Mouse (Mus musculus) limb, embryonic 11.5 days (tissue): Measurements from ENCODE around the gene Ip6k3. TPM values are rescaled to one million over a fixed set of nuclear protein-coding genes. Genes with fewer than 3 reads are reported as not detected.

ENCODE experiments used
- ATAC-seq: fragments of 200-750 bp; cut with Nextera tagmentation; 2 replicates; pipeline ENCODE4 v1.8.0; 2017; ENCODE audit warnings: low read depth; ENCODE audit not compliant: insufficient number of reproducible peaks, low FRiP score, low TSS enrichment
- DNase-seq: peaks from one replicate; pipeline ENCODE4 v3.0.0-alpha.2; 2015; ENCODE audit warnings: low spot score
- H3K27ac ChIP-seq: fragments of 300-500 bp; sonication (generic); replicated peaks from 2 replicates; pipeline ENCODE4 v1.5.1; 2014; ENCODE audit warnings: low read depth, mild to moderate bottlenecking, low read length
- H3K27me3 ChIP-seq: fragments of 300-500 bp; sonication (generic); 2 replicates; pipeline ENCODE4 v1.6.1; 2014; ENCODE audit warnings: mild to moderate bottlenecking, low read length, mixed read lengths; ENCODE audit not compliant: control insufficient read depth, insufficient read depth
- H3K36me3 ChIP-seq: fragments of 300-500 bp; sonication (generic); 2 replicates; pipeline ENCODE4 v1.6.1; 2014; ENCODE audit warnings: mild to moderate bottlenecking, low read length, moderate library complexity, mixed read lengths; ENCODE audit not compliant: control insufficient read depth, insufficient read depth
- H3K4me1 ChIP-seq: fragments of 300-500 bp; sonication (generic); 2 replicates; pipeline ENCODE4 v1.6.1; 2014; ENCODE audit warnings: low read length, mixed read lengths; ENCODE audit not compliant: control insufficient read depth, insufficient read depth
- H3K4me2 ChIP-seq: fragments of 300-500 bp; sonication (generic); 2 replicates; pipeline ENCODE4 v1.6.1; 2014; ENCODE audit warnings: low read depth, mild to moderate bottlenecking, moderate library complexity; ENCODE audit not compliant: severe bottlenecking
- H3K4me3 ChIP-seq: fragments of 300-500 bp; sonication (generic); 2 replicates; pipeline ENCODE4 v1.5.1; 2014; ENCODE audit warnings: low read depth, low read length
- H3K9ac ChIP-seq: fragments of 300-500 bp; sonication (generic); 2 replicates; pipeline ENCODE4 v1.6.1; 2014; ENCODE audit warnings: mild to moderate bottlenecking, low read length
- H3K9me3 ChIP-seq: fragments of 300-500 bp; sonication (generic); 2 replicates; pipeline ENCODE4 v1.6.1; 2016; ENCODE audit warnings: low read length; ENCODE audit not compliant: control insufficient read depth
- WGBS: fragments of 180-500 bp; shearing (Covaris S2); extraction: QIAGEN DNeasy Blood & Tissue Kit; methylation state at CpG from one replicate; pipeline ENCODE4 v1.1.7; 2014; 5-methylcytosine and 5-hydroxymethylcytosine counted together
- polyA plus RNA-seq: library from polyadenylated mRNA; unstranded; fragments of >200 nt; fragmentation: Nextera tagmentation; extraction: Ambion mirVana; gene quantifications from 2 replicates; pipeline ENCODE4 v1.2.1, GENCODE M21; 2014

The Ip6k3 gene
- polyA plus RNA-seq = 0.13 and 0.20 TPM in 2 replicates

DNA sequence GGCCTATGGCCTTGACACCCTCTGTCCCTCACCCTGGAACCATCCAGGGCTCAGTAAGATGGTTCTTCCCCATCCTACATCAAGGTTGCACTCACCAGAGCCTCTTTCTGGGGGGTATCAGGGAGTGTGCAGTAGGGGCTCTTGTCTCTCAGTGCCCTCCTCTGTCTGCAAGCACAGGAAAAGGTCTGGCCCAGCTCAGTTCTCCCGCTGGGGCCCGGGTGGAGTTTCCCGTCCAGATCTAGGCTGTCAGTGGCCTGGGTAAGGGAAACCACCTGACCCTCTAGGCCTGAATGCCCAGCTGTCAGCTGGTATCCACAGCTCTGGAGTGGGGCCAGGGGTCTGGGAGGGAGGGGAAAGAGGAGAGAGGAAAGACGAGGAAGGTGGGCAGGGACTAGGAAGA lies at the start of gene Ip6k3:
Ip6k3 (minus strand) TSS at position 251 of the 400 bp plus-strand sequence.
- no peak within 1 kb of the TSS for H3K4me3 ChIP-seq
- ATAC-seq (no peak), DNase-seq (no peak)
- 74% methylated on average over 4 of the region's 4 CpGs for WGBS
- peaks cover 11% of the 10 kb centered on the region for H3K4me1 ChIP-seq
- H3K36me3 ChIP-seq = no peaks in the 10 kb centered on the region
- no peak within 1 kb of the TSS for H3K4me2 ChIP-seq
- H3K9ac ChIP-seq = no peak within 1 kb of the TSS
- no peaks in the 10 kb centered on the region for H3K27me3 ChIP-seq
- H3K9me3 ChIP-seq = no peaks in the 10 kb centered on the region
- H3K27ac ChIP-seq = no peak within 1 kb of the TSS

DNA sequence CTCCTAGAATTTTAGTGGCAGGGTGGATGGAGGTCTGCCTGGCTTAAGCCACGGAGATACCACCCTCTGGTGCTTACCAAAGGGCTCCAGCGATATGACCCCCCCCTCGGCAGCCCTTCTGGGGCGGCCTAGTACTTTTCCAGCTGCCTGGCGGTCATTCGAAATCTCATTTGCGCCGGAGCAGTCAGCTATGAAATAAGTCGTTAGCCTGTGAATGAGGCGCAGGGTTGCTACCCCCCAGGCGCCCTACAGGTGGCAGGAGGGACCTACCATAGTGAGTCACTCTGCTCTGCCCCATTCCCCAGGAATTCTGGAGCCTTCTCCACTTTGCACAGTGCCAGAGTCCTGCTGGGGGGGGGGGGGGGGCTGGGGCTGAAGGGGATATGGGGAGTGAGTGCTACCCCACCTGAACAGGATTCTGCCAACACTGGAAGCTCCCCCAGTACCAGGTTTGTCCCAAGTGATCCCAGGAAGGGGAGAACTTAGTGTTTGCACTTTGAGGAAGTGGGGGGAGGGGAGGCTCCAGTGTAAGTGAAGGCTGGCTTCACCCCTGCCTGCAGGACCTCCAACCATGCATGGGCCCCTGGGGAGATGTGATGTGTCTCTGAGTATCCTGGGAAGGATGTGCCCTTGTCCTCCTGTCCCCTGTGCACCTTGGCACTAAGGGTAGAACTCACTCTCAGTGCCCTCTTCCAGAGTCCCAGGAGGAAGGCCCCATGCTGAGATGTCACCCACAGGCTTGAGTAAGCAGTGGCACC lies 45.4 kb upstream of the Ip6k3 start:
- H3K4me3 ChIP-seq = no peak overlapping the region
- DNase-seq (peak; percentile 75), ATAC-seq (no peak; the same call in 1 of the 2 replicates)
- no peaks in the 10 kb centered on the region for H3K27me3 ChIP-seq
- H3K4me2 ChIP-seq = no peak overlapping the region
- 7% methylated on average over 11 of the region's 11 CpGs for WGBS
- no peaks in the 10 kb centered on the region for H3K36me3 ChIP-seq
- no peaks in the 10 kb centered on the region; the same call in 1 of the 2 replicates for H3K9me3 ChIP-seq
- peaks cover 12% of the 10 kb centered on the region for H3K4me1 ChIP-seq
- no peak overlapping the region for H3K9ac ChIP-seq
- no peak overlapping the region for H3K27ac ChIP-seq

DNA sequence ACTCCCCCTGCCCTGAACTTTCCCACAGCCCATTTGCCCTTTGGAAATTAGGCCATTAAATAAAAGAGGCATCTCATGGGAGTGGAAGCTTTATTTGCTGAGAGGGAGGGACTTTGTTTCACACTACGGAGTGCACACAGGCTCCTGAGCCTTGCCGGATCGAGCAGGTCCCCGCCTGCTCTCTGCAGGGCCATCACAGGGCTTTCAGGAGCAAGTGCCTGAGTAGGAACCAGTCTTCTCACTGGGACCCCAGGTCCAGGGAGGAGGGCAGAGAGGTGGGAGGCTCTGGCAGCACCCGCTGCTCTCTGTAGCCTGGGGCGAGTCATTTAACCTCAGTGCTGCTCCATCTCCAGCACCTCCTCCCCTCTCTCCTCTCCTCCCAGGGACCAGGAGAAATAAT lies 44.4 kb upstream of the Ip6k3 start:
- Histone ChIP-seq H3K4me3 (no peak overlapping the region), H3K4me1 (peaks cover 20% of the 10 kb centered on the region), H3K9ac (no peak overlapping the region), H3K9me3 (no peaks in the 10 kb centered on the region; the same call in 1 of the 2 replicates), H3K27me3 (no peaks in the 10 kb centered on the region), H3K27ac (no peak overlapping the region), H3K36me3 (no peaks in the 10 kb centered on the region), H3K4me2 (no peak overlapping the region)
- WGBS = 29% methylated on average over 6 of the region's 6 CpGs
- no peak for DNase-seq
- no peak for ATAC-seq

DNA sequence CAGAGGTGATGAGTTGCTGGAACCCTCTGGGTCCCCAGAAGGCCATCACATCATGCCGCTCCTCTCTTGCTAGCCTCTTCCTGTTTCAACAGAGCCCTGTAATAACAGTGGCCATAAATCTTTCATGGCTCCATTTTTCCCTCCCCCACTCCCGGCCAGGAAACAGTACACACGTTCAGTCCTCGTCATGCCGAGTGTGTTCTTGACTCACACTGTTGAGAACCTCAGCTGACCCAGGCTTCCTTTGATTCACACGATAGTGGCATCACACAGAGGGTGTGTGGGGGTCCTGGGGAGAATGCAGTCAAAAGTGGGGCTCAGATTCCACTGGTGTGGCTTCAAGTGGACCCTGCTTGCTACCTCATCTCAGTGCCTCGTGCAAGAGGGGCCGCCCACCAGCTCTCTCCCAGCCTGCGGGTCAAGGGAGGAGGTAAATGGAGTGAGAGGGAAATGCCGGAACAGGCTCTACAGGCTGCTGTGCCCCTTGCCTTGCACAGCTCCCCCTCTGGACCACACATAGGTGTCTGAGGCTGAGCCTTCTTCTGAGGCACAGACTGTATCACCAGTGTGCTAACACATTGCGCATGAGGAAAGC lies 39.6 kb upstream of the Ip6k3 start:
- H3K4me3 ChIP-seq = no peak overlapping the region
- H3K27ac ChIP-seq = 0 out of 2 replicates have a peak overlapping the region, but pooled peaks have one; percentile 30
- peaks cover 36% of the 10 kb centered on the region for H3K4me1 ChIP-seq
- no peaks in the 10 kb centered on the region for H3K36me3 ChIP-seq
- H3K27me3 ChIP-seq = no peaks in the 10 kb centered on the region
- H3K4me2 ChIP-seq = no peak overlapping the region
- ATAC-seq = no peak; the same call in 1 of the 2 replicates
- H3K9me3 ChIP-seq = no peaks in the 10 kb centered on the region
- 16% methylated on average over 11 of the region's 11 CpGs for WGBS
- DNase-seq = peak; percentile 68
- H3K9ac ChIP-seq = peak overlapping the region; percentile 49; the same call in 1 of the 2 replicates

DNA sequence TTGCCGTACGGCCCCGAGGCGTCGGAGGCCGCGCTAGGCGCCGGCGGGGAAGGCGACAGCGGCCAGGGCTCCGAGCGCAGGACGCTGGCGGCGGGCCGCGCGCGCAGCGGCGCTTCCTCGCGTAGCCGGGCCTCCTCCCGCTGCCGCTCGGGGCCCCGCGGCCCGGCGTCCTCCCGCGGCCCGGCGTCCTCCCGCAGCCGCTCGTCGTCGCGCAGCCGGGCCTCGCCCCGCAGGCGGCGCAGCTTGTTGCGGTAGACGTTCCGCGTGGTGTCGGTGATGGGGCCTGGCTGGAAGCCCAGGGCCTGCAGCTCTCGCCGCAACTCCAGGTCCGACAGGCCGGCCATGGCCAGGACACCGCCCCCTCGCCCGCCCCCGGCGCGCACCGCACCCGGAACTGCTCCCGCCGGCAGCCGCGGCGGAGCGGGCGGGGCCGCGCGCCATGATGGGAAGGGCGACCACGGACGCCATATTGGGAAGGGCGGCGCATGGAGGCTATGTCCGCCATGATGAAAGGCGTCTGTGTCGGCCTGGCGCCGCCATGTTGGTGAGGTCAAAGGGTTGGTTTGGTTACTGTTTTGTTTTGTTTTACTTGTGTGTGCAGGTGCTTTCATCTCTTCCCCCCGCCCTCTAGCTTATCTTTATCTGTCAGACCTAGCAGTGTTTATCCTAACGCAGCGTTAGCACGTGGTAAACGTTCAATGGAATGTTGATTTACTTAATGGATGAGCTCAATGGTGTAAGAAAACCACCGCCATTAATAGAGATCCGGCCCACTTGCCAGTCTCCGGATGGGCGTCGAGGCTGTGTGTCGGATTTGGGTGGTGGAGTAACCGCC lies 36.7 kb upstream of the Ip6k3 start, which contains the start of gene Lemd2:
Lemd2 (minus strand) TSS at position 395 of the 835 bp plus-strand sequence.
- peak; percentile 96 for DNase-seq
- peak within 1 kb of the TSS; percentile 93 for H3K4me2 ChIP-seq
- H3K27me3 ChIP-seq = no peaks in the 10 kb centered on the region
- peak within 1 kb of the TSS; percentile 89 for H3K4me3 ChIP-seq
- H3K9ac ChIP-seq = peak within 1 kb of the TSS; percentile 98
- H3K4me1 ChIP-seq = peaks cover 57% of the 10 kb centered on the region
- 5% methylated on average over 81 of the region's 97 CpGs for WGBS
- H3K9me3 ChIP-seq = no peaks in the 10 kb centered on the region
- ATAC-seq = peak; percentile 70
- H3K36me3 ChIP-seq = peaks cover 5% of the 10 kb centered on the region; the same call in 1 of the 2 replicates
- H3K27ac ChIP-seq = peak within 1 kb of the TSS; percentile 92

DNA sequence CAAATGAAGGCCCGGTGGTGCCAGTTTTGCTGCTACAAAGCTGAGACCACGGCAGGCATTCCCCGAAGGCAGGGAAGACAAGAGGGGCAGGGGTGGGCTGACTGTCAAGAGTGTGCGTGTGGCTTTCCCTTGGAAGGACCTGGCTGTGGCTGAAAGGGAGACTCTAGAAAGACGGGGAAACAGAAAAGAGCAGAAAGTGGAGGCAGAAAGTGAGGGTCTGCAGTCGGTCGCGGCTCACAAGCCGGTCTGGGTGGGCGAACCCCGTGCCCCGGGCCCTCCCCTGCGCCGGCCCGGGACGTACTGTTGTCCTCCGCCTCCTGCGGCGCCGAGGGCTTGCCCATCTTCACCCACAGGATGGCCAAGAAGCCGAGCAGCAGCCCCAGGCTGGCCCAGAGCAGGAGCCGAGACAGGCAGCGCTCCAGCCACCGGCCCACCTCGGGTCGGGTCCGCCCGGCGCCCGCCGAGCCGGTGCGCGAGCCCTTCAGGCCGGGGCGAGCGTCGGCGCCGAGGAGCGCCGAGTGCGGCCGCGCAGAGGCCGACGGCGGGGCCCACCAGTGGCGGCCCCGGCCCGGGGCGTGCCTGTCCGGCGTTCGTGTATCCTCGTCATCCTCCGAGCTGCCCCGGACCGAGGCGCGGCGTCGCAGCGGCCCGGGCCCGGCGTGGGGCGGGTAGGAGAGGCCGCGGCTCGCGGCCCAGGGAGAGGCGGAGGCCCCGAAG lies 35.9 kb upstream of the Ip6k3 start:
- H3K9me3 ChIP-seq = no peaks in the 10 kb centered on the region
- H3K9ac ChIP-seq = peak overlapping the region; percentile 98
- peak overlapping the region; percentile 89 for H3K4me3 ChIP-seq
- under 1% methylated on average over 68 of the region's 74 CpGs for WGBS
- ATAC-seq = no peak
- peak; percentile 56 for DNase-seq
- H3K4me2 ChIP-seq = peak overlapping the region; percentile 93
- no peaks in the 10 kb centered on the region for H3K27me3 ChIP-seq
- peak overlapping the region; percentile 92 for H3K27ac ChIP-seq
- H3K36me3 ChIP-seq = peaks cover 11% of the 10 kb centered on the region; the same call in 1 of the 2 replicates
- peaks cover 57% of the 10 kb centered on the region for H3K4me1 ChIP-seq

DNA sequence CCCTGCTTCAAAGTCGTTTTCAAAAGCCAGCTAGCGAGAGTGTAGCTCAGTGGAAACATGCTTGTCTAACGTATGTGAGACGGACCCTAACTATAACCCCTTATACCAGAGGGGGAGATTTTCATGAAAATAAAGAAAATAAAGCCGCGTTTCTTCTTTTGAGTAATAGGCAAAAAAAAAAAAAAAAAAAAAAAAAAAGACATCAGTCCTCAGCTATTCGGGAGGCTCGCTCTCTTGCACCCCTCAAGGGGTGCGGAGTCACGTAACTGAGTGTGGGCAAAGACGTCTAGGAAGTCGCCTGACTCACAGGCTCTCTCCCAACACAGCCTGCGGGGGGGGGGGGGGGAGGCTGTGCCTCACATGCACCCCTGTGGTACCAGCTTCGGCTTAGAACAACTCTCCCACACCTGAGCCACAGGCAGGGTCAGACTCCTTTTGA lies 35.3 kb upstream of the Ip6k3 start:
- WGBS = 53% methylated on average over 14 of the region's 14 CpGs
- H3K36me3 ChIP-seq = peaks cover 15% of the 10 kb centered on the region; the same call in 1 of the 2 replicates
- DNase-seq (no peak), ATAC-seq (no peak)
- H3K4me1 ChIP-seq = peaks cover 57% of the 10 kb centered on the region
- H3K4me3 ChIP-seq = peak overlapping the region; percentile 89
- no peaks in the 10 kb centered on the region for H3K9me3 ChIP-seq
- peak overlapping the region; percentile 93 for H3K4me2 ChIP-seq
- H3K27ac ChIP-seq = peak overlapping the region; percentile 92; the same call in 1 of the 2 replicates
- no peaks in the 10 kb centered on the region for H3K27me3 ChIP-seq
- H3K9ac ChIP-seq = peak overlapping the region; percentile 98
